Mouse (Mus musculus): ENCODE results near the gene Slc30a7. TPM values are rescaled to one million over a fixed set of nuclear protein-coding genes. Genes with fewer than 3 reads are reported as not detected.
A peak's percentile ranks its signal among the peaks of the same experiment; 100 is the strongest.
"Not testable (repeated sequence)": the region's sequence is repeated elsewhere in the genome, so short reads cannot be mapped to it uniquely, and the experiment has no call there.

Gene Slc30a7
- total RNA-seq, 1 experiment from 2014 or later = 40.1 TPM

DNA sequence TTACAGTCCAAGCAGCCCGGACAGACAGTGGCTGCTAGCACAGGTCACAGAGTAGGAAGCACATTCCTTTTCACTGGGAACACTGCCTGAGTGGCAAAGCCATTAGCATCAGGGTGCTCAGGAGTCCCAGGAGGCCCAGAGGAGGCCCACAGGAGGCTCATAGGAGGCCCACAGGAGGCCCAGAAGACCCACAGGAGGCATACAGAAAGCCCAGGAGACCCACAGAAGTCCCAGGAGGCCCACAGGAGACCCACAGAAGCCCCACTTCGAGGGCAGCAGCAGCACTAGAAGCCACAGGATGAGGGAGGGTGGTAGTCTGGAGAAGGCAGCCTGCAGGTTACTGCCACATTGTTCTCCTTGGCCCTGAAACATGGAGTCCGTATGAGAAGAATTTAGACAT, 54.1 kb downstream of the Slc30a7 start:
- no peak for ATAC-seq (replicated peaks; ENCODE audit: insufficient number of reproducible peaks, low FRiP score, low TSS enrichment, poor library complexity, severe bottlenecking)

DNA sequence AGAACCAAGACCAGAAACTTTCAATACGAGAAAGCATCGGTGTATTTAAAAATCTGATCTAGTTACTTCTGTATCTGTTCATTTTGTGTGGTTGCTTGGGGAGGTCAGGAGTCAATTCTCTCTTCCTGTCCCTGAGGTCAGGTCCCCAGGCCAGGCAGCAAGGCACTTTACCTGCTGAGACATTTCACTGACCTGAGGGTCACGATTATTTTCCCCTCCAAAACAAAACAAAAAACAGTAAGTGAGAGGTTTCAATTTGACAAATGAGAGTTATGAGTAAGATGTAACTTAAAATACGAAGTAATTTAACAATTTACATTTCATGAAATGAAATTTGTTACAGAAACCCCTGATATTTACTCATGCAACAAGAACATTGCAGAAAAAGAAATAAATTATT, 54.9 kb downstream of the Slc30a7 start:
- no peak for ATAC-seq (replicated peaks; ENCODE audit: insufficient number of reproducible peaks, low FRiP score, low TSS enrichment, poor library complexity, severe bottlenecking)

DNA sequence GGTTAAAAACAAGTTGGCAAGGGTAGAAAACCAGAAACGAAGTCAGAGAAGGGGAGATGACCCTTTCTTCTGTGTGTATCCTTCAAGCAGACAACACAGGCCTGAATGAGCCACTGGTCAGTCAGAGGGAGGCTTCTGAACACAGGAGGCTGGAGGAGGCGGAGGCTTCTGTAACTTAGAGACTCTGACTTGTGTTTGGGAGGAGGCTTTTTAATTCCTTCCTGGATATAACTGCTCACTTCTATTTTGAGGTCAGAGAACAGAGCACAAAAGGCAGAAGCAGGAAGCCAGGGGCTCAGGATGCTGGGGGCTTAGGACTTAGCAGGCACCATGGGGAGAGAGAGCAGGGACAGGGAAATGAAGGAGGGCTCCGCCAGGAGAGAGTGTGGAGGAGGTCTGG, 56.0 kb downstream of the Slc30a7 start:
- ATAC-seq (replicated peaks; ENCODE audit: insufficient number of reproducible peaks, low FRiP score, low TSS enrichment, poor library complexity, severe bottlenecking) = no peak

DNA sequence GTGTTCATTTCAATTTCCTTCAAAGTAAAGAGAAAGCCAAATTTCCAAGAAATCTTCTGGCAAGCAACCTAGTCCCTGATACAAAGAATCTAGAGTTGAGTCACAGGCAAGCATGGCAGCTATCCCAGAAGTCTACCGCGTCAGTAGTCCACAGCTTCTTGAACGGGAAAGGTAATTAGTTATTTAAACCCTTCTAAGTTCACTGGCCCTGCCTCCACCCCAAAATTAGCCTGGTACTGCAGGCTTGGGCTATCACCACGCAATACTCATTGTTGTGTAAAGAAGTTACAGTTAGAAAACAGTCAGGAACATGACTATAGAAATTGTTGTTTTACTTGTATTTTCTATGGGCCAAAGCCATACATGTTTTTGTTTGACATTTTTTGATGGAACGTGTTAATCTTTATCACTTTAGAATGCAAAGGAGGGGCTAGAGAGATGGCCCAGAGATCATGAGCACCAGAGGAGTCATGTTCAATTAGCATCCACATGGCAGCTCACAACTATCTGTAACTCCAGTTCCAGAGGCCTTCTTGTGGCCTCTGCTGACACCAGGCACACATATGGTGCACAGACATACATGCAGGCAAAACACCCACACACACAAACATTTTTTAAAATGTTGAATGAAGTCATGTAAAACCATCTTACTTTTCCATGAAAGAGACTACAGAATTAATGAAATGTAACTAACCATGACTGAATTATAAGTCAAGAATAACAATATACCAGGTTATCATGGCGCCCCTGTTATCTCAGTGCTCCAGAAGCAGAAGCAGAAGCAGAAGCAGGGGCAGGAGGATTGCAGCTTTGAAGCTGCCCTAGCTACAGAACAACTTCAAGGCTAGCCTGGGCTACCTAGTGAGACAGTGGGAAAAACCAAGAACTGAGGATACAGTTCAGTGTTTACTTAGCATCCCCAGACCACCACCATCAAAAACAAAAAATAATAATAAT, 57.0 kb downstream of the Slc30a7 start:
- no peak for ATAC-seq (replicated peaks; ENCODE audit: insufficient number of reproducible peaks, low FRiP score, low TSS enrichment, poor library complexity, severe bottlenecking)

DNA sequence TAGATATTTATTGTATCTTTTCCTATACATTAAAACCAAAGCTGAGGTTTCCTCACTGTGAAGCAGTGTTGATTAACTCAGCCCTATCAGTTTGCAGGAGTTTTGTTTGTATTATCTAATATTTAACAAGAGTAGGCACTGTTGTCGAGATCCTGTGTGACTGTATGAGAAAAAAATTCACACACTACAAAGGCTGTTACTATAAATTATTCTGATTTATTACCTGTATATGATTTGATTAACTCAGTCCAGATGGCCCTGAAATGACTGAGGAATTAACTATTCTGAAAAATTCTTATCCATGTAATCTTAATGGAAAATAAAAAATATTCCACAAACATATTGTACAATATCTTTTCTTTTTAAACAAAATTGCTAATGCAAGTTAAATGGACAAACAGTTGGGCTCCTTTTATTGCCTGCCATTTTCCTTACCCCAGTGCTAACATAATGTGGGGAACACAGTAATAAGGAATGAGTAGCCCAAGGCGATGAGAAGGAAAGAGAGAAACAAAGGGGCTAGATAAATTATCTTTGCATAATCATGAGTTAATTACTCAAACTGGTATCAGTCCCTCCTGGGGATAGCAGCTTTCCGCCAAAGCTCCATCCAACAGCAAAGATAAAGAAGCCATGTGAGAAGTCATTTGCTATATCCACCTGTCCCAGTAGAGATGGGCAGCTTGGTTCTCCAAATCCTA, 57.8 kb downstream of the Slc30a7 start:
- ATAC-seq (replicated peaks; ENCODE audit: insufficient number of reproducible peaks, low FRiP score, low TSS enrichment, poor library complexity, severe bottlenecking) = no peak

DNA sequence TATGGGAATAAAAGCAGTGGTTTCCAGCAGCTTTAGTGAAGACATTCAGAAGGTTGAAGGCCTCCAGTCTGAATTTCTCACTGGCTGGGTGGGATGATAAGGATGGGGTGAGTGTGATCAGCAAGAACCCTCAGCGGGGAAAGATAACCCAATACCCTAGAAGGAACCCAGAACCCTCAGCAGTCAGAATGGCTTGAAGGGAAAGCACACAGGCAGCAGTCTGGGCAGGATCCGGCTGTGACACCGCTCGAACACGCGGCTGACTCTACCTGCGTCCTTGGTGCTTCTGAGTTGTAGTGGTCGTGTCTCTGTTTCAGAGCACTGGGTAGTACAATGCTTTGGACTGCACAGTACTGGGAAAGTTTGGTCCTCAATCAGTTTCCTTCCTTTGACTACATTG, 60.9 kb downstream of the Slc30a7 start:
- no peak for ATAC-seq (replicated peaks; ENCODE audit: insufficient number of reproducible peaks, low FRiP score, low TSS enrichment, poor library complexity, severe bottlenecking)

DNA sequence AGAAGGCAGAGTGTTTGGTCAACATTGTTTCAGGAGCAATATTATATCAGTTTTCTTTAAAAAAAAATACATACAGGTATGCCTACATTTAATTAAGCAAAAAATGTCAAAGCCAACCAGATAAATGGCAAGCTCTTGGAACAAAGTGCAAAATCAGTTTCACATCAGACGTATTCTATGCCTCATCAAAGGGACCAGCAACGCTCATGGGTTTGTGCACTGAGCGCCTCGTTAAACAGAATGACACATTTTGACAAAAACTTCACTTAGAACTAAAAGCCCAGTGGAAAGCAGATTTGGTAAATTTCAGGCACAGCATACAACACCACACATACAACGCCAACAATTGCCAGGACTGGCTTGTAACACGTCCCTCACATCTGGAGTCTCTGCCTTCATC, 62.8 kb downstream of the Slc30a7 start:
- ATAC-seq (replicated peaks; ENCODE audit: insufficient number of reproducible peaks, low FRiP score, low TSS enrichment, poor library complexity, severe bottlenecking) = no peak

DNA sequence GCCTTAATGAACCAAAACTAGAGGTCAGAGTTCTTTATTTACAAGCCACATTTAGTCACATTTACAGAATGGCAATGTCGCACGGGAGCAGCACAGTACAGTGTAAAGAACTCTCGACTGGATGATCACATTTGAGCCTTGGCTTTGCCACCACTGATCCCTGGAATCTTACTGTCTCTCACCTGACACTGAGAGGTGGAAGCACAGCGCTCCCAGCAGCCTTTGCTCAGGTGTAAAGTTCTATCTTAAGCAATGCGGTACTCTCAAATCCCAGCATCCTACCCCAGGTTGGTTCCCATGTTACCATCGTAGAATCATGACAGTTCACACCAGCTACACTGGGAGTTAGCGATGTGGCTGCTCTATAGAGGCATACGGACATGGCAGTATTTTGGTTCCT, 65.7 kb downstream of the Slc30a7 start:
- ATAC-seq (replicated peaks; ENCODE audit: insufficient number of reproducible peaks, low FRiP score, low TSS enrichment, poor library complexity, severe bottlenecking) = no peak

DNA sequence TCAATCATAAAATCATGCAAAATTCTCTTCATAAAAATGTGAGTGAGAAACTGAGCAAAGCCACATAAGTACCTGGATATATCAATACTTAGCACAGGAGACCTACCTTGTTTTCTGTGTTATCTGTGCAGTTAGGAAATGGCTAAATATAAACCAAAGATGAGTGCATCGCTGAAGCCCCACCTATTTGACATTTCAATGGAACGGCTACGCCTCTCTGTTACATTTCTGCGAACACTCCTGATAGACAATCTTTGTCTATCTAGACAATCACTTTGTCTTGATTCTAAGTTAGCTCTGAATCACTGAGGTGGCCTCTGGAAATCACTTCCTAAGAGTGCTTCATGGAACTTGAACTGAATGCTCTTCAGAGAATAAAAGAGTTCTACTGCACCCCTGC, 66.7 kb downstream of the Slc30a7 start:
- no peak for ATAC-seq (replicated peaks; ENCODE audit: insufficient number of reproducible peaks, low FRiP score, low TSS enrichment, poor library complexity, severe bottlenecking)

DNA sequence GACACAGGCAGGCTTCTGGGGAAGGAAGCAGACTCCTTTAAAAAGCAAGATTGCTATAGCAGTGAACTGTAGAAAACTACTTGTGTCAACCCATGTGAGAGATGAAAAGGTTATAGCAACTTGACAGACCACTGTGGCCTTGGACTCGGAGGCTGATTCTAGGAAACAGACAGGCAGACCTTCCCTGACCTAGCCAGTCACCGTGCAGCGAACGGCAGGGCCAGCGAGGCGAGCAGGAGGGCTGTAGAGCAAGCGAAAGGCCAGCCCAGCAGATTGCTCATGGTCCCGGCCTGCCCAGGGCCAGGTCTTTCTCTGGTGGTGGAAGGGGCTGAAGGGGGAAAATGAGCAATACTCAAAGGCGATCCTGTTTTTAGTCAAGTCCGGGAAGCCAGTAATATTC, 69.4 kb downstream of the Slc30a7 start:
- no peak for ATAC-seq (replicated peaks; ENCODE audit: insufficient number of reproducible peaks, low FRiP score, low TSS enrichment, poor library complexity, severe bottlenecking)

DNA sequence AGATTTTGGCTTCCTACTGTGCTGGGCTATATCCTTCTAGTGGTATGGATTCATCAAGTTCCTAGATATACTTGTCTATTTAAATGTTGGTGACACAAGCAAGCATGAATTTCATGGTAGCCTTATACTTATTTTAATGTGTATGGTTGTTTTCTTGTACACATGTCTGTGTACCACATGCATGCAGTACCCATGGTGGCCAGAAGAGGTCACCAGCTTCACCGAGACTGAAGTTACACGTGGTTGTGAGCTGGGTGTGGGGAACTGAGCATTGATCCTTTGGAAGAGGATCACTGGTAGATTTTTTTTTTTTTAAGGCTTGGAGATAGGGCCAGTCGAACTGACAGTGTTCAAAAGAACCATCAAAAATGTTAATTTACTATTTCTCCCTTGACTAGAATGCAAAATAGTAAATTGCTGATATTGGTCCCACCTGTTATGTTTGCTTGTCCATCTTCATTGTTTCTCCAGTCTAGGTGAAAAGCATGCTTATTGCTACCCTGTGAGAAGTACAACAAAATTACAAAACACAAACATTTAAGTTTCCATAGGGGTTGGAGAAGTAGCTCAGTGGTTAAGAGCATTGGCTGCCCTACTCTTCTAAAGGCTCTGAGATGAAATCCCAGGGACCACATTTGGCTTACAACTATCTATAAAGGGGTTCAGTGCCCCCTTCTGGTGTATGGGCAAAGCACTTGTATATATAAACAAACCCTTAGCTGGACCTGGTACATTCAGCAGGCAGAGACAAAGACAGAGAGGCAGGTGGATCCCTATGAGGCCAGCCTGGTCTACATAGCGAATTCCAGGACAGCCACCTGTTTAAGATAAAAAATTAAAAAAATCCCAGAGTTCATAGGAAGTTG, 70.2 kb downstream of the Slc30a7 start:
- ATAC-seq (replicated peaks; ENCODE audit: insufficient number of reproducible peaks, low FRiP score, low TSS enrichment, poor library complexity, severe bottlenecking) = peak; percentile 82

DNA sequence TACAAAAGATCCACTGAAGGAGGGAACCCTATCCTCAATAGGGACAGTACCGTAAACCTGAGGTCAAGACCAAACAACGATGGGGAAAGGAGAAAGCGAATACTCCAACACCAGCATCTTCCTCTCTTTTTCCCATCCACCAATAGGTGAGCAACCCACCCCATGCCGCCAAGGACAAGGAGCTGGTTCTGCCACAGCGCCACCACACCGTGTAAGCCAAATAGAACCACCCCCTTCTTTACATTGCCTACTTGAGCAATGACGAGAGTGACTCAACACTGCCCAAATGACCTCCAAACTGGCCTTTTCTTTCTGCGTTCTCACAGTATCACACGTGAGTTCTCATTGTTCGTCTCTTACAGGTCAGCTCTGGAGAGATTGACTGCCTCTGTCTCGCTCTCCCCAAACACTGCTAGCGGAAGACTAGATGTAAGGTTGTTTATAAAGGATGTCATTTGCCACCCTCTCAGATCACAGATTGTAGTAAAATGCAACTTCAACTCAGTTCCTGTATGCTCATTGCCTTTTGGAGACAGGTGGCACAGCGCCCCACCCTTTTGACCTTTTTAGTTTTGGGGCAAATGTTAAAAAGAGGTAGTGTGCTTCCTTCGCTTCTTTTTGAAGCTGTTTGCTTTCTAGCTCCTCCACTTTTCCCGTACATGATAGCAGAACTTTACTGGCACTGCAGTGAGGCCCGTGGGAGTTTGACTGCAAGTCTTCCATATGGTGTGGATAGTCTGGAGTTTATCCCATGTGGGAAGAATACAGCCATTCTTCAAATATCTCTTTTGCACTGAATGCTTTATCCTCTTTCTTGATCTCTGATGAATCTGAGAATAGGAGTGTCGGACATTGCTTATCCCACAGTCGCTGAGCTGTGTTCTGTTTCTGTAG, 73.7 kb downstream of the Slc30a7 start:
- ATAC-seq (replicated peaks; ENCODE audit: insufficient number of reproducible peaks, low FRiP score, low TSS enrichment, poor library complexity, severe bottlenecking) = no peak

DNA sequence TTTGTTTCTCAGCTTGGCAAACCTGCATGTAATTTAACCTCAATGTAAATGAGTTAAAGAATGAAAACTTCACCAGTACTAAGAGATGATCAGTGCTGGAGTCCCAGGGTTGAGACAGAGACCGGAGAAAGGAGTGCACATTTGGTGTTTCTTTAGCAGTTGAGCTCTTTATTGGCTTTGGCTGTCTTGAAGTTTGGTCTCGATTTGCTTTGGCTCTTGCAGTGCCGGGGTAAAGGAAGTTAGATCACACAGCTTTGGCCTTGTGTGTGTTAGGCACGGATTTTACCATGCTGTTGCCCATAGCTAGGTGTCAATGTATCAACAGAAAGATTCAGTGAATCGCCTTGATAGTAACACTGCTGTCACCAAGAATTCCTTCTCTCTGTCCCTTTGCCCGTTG, 75.5 kb downstream of the Slc30a7 start:
- ATAC-seq (replicated peaks; ENCODE audit: insufficient number of reproducible peaks, low FRiP score, low TSS enrichment, poor library complexity, severe bottlenecking) = no peak

DNA sequence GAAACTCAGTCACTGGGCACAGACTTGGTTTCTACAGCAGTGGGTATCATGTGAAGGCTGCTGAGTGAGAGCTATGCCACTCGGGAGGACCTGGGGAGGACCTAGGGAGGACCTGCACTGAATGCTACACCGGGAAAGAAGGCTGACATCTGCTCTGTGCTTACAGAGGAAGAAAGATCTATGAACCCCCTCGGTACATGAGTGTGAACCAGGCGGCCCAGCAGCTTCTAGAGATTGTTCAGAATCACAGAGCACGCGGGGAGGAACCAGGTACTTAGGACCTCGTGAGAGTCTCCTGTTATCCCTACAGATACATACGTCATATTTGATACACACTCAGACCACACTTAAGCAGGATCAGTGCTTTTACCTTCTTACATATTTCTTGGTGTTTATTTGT, 80.7 kb downstream of the Slc30a7 start:
- ATAC-seq (replicated peaks; ENCODE audit: insufficient number of reproducible peaks, low FRiP score, low TSS enrichment, poor library complexity, severe bottlenecking) = no peak

DNA sequence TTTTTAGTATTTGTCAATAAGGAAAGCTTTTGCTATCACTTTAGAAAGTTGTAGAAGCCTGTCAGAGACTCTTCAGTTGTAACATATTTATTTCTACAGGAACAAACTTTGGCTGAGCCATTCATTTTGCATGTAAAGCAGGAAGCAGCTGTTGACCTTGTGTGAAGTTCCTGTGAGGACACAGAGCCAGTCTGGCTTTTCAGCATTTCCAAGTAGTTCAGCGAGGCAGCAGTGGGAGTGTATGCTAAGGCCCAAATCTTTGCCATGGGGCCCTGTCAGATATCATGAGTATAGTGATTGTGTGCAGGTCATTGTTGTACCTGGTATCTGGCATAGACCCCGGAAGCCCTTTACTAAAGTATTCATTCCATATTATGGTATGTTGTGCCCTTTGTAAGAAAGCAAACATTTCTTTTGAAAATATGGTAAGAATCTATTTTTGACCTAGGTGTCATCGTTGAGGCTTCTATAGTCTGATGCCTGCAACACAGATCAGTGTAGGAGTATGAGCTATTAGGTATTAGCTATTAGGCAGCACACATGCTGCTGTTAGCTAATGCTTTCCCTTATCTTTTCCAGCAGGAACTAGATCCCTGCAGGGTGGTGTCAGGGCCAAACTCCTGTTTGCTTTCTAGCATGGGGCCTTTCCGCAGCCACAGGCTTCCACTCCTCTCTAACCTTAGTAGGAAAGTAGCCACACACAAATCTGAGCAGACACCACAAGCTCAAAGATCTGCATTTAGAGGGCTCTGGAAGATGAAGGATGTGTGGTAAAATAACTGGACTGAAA, 82.6 kb downstream of the Slc30a7 start:
- no peak for ATAC-seq (replicated peaks; ENCODE audit: insufficient number of reproducible peaks, low FRiP score, low TSS enrichment, poor library complexity, severe bottlenecking)

DNA sequence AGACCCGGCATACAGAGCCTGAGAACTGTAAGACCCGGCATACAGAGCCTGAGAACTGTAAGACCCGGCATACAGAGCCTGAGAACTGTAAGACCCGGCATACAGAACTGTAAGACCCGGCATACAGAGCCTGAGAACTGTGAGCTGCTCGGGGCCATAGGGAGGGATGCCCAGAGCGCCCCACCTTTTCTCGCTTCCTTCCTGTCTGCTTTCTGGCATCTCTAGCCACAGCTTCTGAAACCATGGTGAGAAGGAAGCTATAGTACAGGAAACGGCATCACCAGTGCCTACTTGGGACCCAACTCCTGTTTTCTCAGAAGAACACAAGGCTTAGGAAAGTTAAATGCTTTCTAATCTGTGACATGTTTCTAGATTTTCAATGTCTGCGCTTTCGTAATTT, 99.8 kb downstream of the Slc30a7 start:
- ATAC-seq (replicated peaks; ENCODE audit: insufficient number of reproducible peaks, low FRiP score, low TSS enrichment, poor library complexity, severe bottlenecking) = not testable (repeated sequence)

DNA sequence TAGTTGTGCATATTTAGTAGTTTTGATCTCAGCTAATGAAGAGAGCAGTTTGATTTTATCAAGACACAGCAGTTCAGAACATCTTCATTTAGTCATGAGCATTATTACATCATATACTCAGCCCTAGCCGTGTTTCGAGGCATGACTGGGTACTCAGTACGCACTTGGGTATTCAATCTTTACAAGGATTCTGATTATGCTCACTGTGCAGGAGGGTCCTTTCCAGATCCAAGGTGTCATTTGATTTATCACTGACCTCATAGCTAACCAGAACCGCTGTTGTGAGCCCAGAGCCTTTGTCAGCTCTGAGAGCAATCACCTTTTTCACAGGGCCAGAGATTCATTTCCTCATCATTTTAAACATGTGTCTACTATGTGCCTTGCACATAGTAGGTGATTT, 101.6 kb downstream of the Slc30a7 start:
- no peak for ATAC-seq (replicated peaks; ENCODE audit: insufficient number of reproducible peaks, low FRiP score, low TSS enrichment, poor library complexity, severe bottlenecking)

DNA sequence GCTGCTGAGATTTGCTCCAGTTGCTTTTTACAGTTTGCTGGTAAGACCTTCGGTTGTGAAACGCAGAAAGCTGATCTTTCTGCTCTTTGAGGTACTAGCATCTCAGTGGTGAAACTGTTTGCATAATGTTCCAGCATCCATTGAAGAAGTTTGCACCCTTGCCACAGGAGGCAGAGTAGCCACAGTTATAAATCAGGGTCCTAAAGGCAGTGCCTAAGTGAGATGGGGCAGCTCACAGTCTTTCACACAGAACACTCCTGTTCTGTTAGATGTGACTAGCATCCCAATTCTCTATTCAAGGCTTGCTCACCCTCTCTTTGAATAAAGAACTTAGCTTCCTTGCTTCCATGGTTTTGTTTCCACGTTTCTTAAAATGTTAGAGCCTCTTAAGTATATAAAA, 102.1 kb downstream of the Slc30a7 start:
- ATAC-seq (replicated peaks; ENCODE audit: insufficient number of reproducible peaks, low FRiP score, low TSS enrichment, poor library complexity, severe bottlenecking) = no peak
